In genomic region chr9:45677952-45678663, GRCm38 (mm10) we compare ENCODE assay signal across 9 mouse cellular contexts.
DNase-seq lines count a peak whose midpoint lies in the region; ATAC-seq and TF ChIP-seq lines count a peak whose summit lies in the region.
"Had no signal": no experiment of that assay in that cellular context is flagged by ENCODE, and none has a peak within 500 bp of the region (broad histone marks: within the 10 kb centered on the region; RNA-seq: fewer than 3 reads in every experiment).

No protein-coding gene starts in this region.

- no peak overlapping the region for H3K4me3 ChIP-seq in intestine, embryonic 15.5 days (replicated peaks)
- H3K4me3 ChIP-seq in intestine, postnatal 0 days (ENCODE audit: low read depth, low read length), result no peak overlapping the region
- no peak overlapping the region for H3K4me3 ChIP-seq in cortical plate, adult 2 months (ENCODE audit: insufficient read depth, low read length)
- no peak overlapping the region for H3K4me3 ChIP-seq in hindbrain, embryonic 10.5 days
- H3K4me3 ChIP-seq in midbrain, embryonic 15.5 days, result no peak overlapping the region
- H3K4me3 ChIP-seq: megakaryocyte, embryonic 14.5 days had no signal

- no peak for TF ChIP-seq CTCF in intestine, postnatal 0 days (IDR thresholded peaks at IDR 0.05; ENCODE audit: low read depth)
- TF ChIP-seq CTCF in cortical plate, adult 2 months (IDR thresholded peaks at IDR 0.05; ENCODE audit: extremely low read depth, insufficient read depth, low read length), result no peak

- no peak for ATAC-seq in intestine, embryonic 15.5 days
- no peak for ATAC-seq in intestine, postnatal 0 days
- no peak for ATAC-seq in midbrain, embryonic 15.5 days (replicated peaks)

- no peaks in the 10 kb centered on the region for H3K9me3 ChIP-seq in intestine, embryonic 15.5 days
- H3K9me3 ChIP-seq in intestine, postnatal 0 days (ENCODE audit: control insufficient read depth), result no peaks in the 10 kb centered on the region
- no peaks in the 10 kb centered on the region for H3K9me3 ChIP-seq in hindbrain, embryonic 10.5 days
- H3K9me3 ChIP-seq in midbrain, embryonic 15.5 days, result no peaks in the 10 kb centered on the region
- H3K9me3 ChIP-seq: megakaryocyte, embryonic 14.5 days had no signal

- no peaks in the 10 kb centered on the region for H3K27me3 ChIP-seq in intestine, embryonic 15.5 days (replicated peaks)
- no peaks in the 10 kb centered on the region for H3K27me3 ChIP-seq in intestine, postnatal 0 days (replicated peaks; ENCODE audit: control insufficient read depth, insufficient read depth, low read length)
- H3K27me3 ChIP-seq in hindbrain, embryonic 10.5 days (ENCODE audit: insufficient read depth, poor library complexity, severe bottlenecking), result peaks cover 17% of the 10 kb centered on the region
- no peaks in the 10 kb centered on the region for H3K27me3 ChIP-seq in midbrain, embryonic 15.5 days (replicated peaks)

- 68% methylated on average over 8 of the region's 8 CpGs for WGBS in intestine, embryonic 15.5 days
- 68% methylated on average over 8 of the region's 8 CpGs for WGBS in intestine, postnatal 0 days
- 78% methylated on average over 8 of the region's 8 CpGs for WGBS in hindbrain, embryonic 10.5 days
- 53% methylated on average over 8 of the region's 8 CpGs for WGBS in midbrain, embryonic 15.5 days

- 0 out of 2 replicates have a peak overlapping the region, but pooled peaks have one; percentile 4 for H3K27ac ChIP-seq in intestine, embryonic 15.5 days
- H3K27ac ChIP-seq in intestine, postnatal 0 days (ENCODE audit: low read depth, low read length), result no peak overlapping the region
- 0 out of 2 replicates have a peak overlapping the region, but pooled peaks have one; percentile 2 for H3K27ac ChIP-seq in cortical plate, adult 2 months (ENCODE audit: insufficient read depth, low read length)
- peak overlapping the region; percentile 81 for H3K27ac ChIP-seq in hindbrain, embryonic 10.5 days
- peak overlapping the region; percentile 86 for H3K27ac ChIP-seq in midbrain, embryonic 15.5 days

- H3K9ac ChIP-seq in intestine, embryonic 15.5 days, result no peak overlapping the region
- H3K9ac ChIP-seq in intestine, postnatal 0 days (ENCODE audit: low read depth, low read length), result no peak overlapping the region
- no peak overlapping the region for H3K9ac ChIP-seq in midbrain, embryonic 15.5 days

- intact Hi-C loops in heart, postnatal 36 days (cut with DNase I), result no loop called here

- TF ChIP-seq POLR2A in cortical plate, adult 2 months (IDR thresholded peaks at IDR 0.05; ENCODE audit: extremely low read depth, insufficient read depth, low read length), result no peak

- H3K36me3 ChIP-seq in intestine, embryonic 15.5 days, result no peaks in the 10 kb centered on the region
- no peaks in the 10 kb centered on the region for H3K36me3 ChIP-seq in intestine, postnatal 0 days (ENCODE audit: control insufficient read depth, insufficient read depth)
- no peaks in the 10 kb centered on the region for H3K36me3 ChIP-seq in hindbrain, embryonic 10.5 days
- H3K36me3 ChIP-seq in midbrain, embryonic 15.5 days (replicated peaks), result no peaks in the 10 kb centered on the region

- DNase-seq in hindbrain, embryonic 10.5 days (ENCODE audit: low spot score), result no peak
- DNase-seq in spleen, adult 18-20 months, result no peak
- no peak for DNase-seq in retina, postnatal 1 day
- no peak for DNase-seq in heart, postnatal 36 days

- H3K4me1 ChIP-seq in intestine, embryonic 15.5 days (replicated peaks), result peaks cover 14% of the 10 kb centered on the region
- H3K4me1 ChIP-seq in intestine, postnatal 0 days (replicated peaks; ENCODE audit: control insufficient read depth, insufficient read depth, low read length), result no peaks in the 10 kb centered on the region
- H3K4me1 ChIP-seq in cortical plate, adult 2 months (ENCODE audit: control insufficient read depth, insufficient read depth, low read length), result peaks cover 11% of the 10 kb centered on the region
- H3K4me1 ChIP-seq in hindbrain, embryonic 10.5 days (replicated peaks), result peaks cover 54% of the 10 kb centered on the region
- peaks cover 57% of the 10 kb centered on the region for H3K4me1 ChIP-seq in midbrain, embryonic 15.5 days

- H3K4me2 ChIP-seq in intestine, embryonic 15.5 days (replicated peaks), result no peak overlapping the region
- no peak overlapping the region for H3K4me2 ChIP-seq in intestine, postnatal 0 days (replicated peaks; ENCODE audit: low read depth)
- no peak overlapping the region for H3K4me2 ChIP-seq in midbrain, embryonic 15.5 days
